Mouse (Mus musculus): ENCODE measurements at regions not wholly inside any gene's neighbourhood (a gene's known extent, or its start where the extent isn't known, plus 50 kb on each side); places are given as distances from the start of the nearest gene placed in this dataset.

- DNase-seq (ENCODE audit: extremely low read depth, low read depth, low spot score): no peak
- Histone ChIP-seq H3K4me1 (ENCODE audit: control insufficient read depth, insufficient read depth, low read length) (no peaks in the 10 kb centered on the region), H3K9ac (ENCODE audit: low read depth, low read length) (no peak overlapping the region), H3K27ac (replicated peaks; ENCODE audit: insufficient read depth, low read depth, low read length) (no peak overlapping the region), H3K27me3 (ENCODE audit: control insufficient read depth, insufficient read depth, low read length) (no peaks in the 10 kb centered on the region), H3K79me2 (ENCODE audit: control insufficient read depth, insufficient read depth, low read length) (no peaks in the 10 kb centered on the region), H3K4me3 (ENCODE audit: insufficient read depth, low read depth, low read length) (no peak overlapping the region), H3K36me3 (ENCODE audit: control insufficient read depth, insufficient read depth, low read length) (no peaks in the 10 kb centered on the region)
- 85% methylated on average over 3 of the region's 3 CpGs for WGBS
- no peak for TF ChIP-seq POLR2A (IDR thresholded peaks at IDR 0.05; ENCODE audit: extremely low read depth, insufficient read depth, low read length)
- TF ChIP-seq CTCF (IDR thresholded peaks at IDR 0.05; ENCODE audit: low read depth, low read length): no peak
Measured at GRCm38 (mm10) chr12:96228714-96229113, 536.7 kb downstream of the Flrt2 start.

- WGBS: 71% methylated on average over 1 of the region's 1 CpGs
- Histone ChIP-seq H3K36me3 (ENCODE audit: control insufficient read depth, insufficient read depth, low read length) (no peaks in the 10 kb centered on the region), H3K4me3 (ENCODE audit: insufficient read depth, low read depth, low read length) (no peak overlapping the region), H3K9ac (ENCODE audit: low read depth, low read length) (no peak overlapping the region), H3K27me3 (ENCODE audit: control insufficient read depth, insufficient read depth, low read length) (no peaks in the 10 kb centered on the region), H3K79me2 (ENCODE audit: control insufficient read depth, insufficient read depth, low read length) (no peaks in the 10 kb centered on the region), H3K27ac (replicated peaks; ENCODE audit: insufficient read depth, low read depth, low read length) (no peak overlapping the region), H3K4me1 (ENCODE audit: control insufficient read depth, insufficient read depth, low read length) (no peaks in the 10 kb centered on the region)
- no peak for TF ChIP-seq POLR2A (IDR thresholded peaks at IDR 0.05; ENCODE audit: extremely low read depth, insufficient read depth, low read length)
- TF ChIP-seq CTCF (IDR thresholded peaks at IDR 0.05; ENCODE audit: low read depth, low read length): no peak
- no peak for DNase-seq (ENCODE audit: extremely low read depth, low read depth, low spot score)
Measured at GRCm38 (mm10) chr12:96235510-96235909, 543.5 kb downstream of the Flrt2 start.

DNA sequence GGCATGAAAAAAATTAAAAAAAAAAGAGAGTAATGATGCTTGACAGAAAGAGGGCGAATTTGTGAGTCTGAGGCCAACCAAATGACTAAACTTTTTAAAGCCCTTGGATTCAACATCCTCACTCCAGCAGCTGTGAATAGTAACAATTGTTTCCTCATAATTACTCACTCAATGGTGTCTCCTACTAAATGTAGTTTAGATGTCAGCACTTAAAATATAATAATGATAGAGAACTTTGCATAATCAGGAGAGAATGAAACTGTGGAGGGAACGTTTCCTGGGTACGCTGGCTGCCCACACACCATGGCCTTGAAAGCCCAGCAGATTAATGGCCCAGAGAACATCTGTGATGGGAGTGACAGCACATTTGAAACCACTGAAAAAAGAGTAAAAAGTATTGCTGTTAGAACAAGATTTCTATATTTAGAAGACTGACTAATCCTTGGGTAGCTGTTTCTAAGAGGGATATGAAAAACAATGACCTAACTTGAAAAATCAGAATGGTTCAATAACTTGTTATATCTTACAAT lies 544.0 kb downstream of the Flrt2 start:
- 56% methylated on average over 3 of the region's 3 CpGs for WGBS

DNA sequence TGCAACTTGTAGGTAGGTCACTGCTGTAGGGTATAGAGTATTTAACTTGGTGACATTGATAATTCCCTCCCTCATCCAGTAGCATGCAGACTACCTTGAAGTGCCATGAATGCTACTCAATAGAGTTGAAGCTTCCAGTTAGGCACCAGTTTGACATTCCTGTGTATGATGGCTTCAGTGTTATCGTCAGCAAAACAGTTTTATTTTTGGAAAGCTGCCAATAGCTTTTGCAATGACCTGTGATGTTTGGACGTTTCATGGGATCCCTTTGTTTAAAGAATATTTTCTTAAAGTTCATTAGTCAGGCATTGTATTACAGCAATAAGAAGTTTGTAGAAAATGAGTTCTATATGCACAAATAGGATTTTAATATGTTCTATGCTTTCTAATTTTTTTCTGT lies 547.6 kb downstream of the Flrt2 start:
- no peaks in the 10 kb centered on the region for H3K36me3 ChIP-seq (ENCODE audit: control insufficient read depth, insufficient read depth, low read length)
- no peaks in the 10 kb centered on the region for H3K4me1 ChIP-seq (ENCODE audit: control insufficient read depth, insufficient read depth, low read length)
- H3K9ac ChIP-seq (ENCODE audit: low read depth, low read length): no peak overlapping the region
- no peak for DNase-seq (ENCODE audit: extremely low read depth, low read depth, low spot score)
- no peaks in the 10 kb centered on the region for H3K79me2 ChIP-seq (ENCODE audit: control insufficient read depth, insufficient read depth, low read length)
- no peak overlapping the region for H3K27ac ChIP-seq (replicated peaks; ENCODE audit: insufficient read depth, low read depth, low read length)
- H3K27me3 ChIP-seq (ENCODE audit: control insufficient read depth, insufficient read depth, low read length): no peaks in the 10 kb centered on the region
- 35% methylated on average over 2 of the region's 2 CpGs for WGBS
- no peak for TF ChIP-seq CTCF (IDR thresholded peaks at IDR 0.05; ENCODE audit: low read depth, low read length)
- TF ChIP-seq POLR2A (IDR thresholded peaks at IDR 0.05; ENCODE audit: extremely low read depth, insufficient read depth, low read length): no peak
- H3K4me3 ChIP-seq (ENCODE audit: insufficient read depth, low read depth, low read length): no peak overlapping the region

More for the DNA sequence above, 544.0 kb downstream of the Flrt2 start:
- Histone ChIP-seq H3K4me1 (ENCODE audit: control insufficient read depth, insufficient read depth, low read length) (no peaks in the 10 kb centered on the region), H3K4me3 (ENCODE audit: insufficient read depth, low read depth, low read length) (no peak overlapping the region), H3K36me3 (ENCODE audit: control insufficient read depth, insufficient read depth, low read length) (no peaks in the 10 kb centered on the region), H3K27ac (replicated peaks; ENCODE audit: insufficient read depth, low read depth, low read length) (no peak overlapping the region), H3K27me3 (ENCODE audit: control insufficient read depth, insufficient read depth, low read length) (no peaks in the 10 kb centered on the region), H3K79me2 (ENCODE audit: control insufficient read depth, insufficient read depth, low read length) (no peaks in the 10 kb centered on the region), H3K9ac (ENCODE audit: low read depth, low read length) (no peak overlapping the region)
- DNase-seq (ENCODE audit: extremely low read depth, low read depth, low spot score): no peak
- TF ChIP-seq CTCF (IDR thresholded peaks at IDR 0.05; ENCODE audit: low read depth, low read length) (no peak), POLR2A (IDR thresholded peaks at IDR 0.05; ENCODE audit: extremely low read depth, insufficient read depth, low read length) (no peak)

- Histone ChIP-seq H3K36me3 (ENCODE audit: control insufficient read depth, insufficient read depth, low read length) (no peaks in the 10 kb centered on the region), H3K4me1 (ENCODE audit: control insufficient read depth, insufficient read depth, low read length) (no peaks in the 10 kb centered on the region), H3K27me3 (ENCODE audit: control insufficient read depth, insufficient read depth, low read length) (no peaks in the 10 kb centered on the region), H3K27ac (replicated peaks; ENCODE audit: insufficient read depth, low read depth, low read length) (no peak overlapping the region), H3K4me3 (ENCODE audit: insufficient read depth, low read depth, low read length) (no peak overlapping the region), H3K79me2 (ENCODE audit: control insufficient read depth, insufficient read depth, low read length) (no peaks in the 10 kb centered on the region), H3K9ac (ENCODE audit: low read depth, low read length) (no peak overlapping the region)
- TF ChIP-seq CTCF (IDR thresholded peaks at IDR 0.05; ENCODE audit: low read depth, low read length) (no peak), POLR2A (IDR thresholded peaks at IDR 0.05; ENCODE audit: extremely low read depth, insufficient read depth, low read length) (no peak)
- no peak for DNase-seq (ENCODE audit: extremely low read depth, low read depth, low spot score)
- WGBS: 57% methylated on average over 4 of the region's 4 CpGs
Measured at GRCm38 (mm10) chr12:96261978-96262377, 570.0 kb downstream of the Flrt2 start.

GRCm38 (mm10) chr12:96275894-96276293 lies 583.9 kb downstream of the Flrt2 start:
- Histone ChIP-seq H3K27me3 (ENCODE audit: control insufficient read depth, insufficient read depth, low read length) (no peaks in the 10 kb centered on the region), H3K36me3 (ENCODE audit: control insufficient read depth, insufficient read depth, low read length) (no peaks in the 10 kb centered on the region), H3K4me1 (ENCODE audit: control insufficient read depth, insufficient read depth, low read length) (no peaks in the 10 kb centered on the region), H3K79me2 (ENCODE audit: control insufficient read depth, insufficient read depth, low read length) (no peaks in the 10 kb centered on the region), H3K9ac (ENCODE audit: low read depth, low read length) (no peak overlapping the region), H3K27ac (replicated peaks; ENCODE audit: insufficient read depth, low read depth, low read length) (no peak overlapping the region), H3K4me3 (ENCODE audit: insufficient read depth, low read depth, low read length) (no peak overlapping the region)
- DNase-seq (ENCODE audit: extremely low read depth, low read depth, low spot score): no peak
- TF ChIP-seq POLR2A (IDR thresholded peaks at IDR 0.05; ENCODE audit: extremely low read depth, insufficient read depth, low read length) (no peak), CTCF (IDR thresholded peaks at IDR 0.05; ENCODE audit: low read depth, low read length) (no peak)

All from liver, adult 2 months (tissue).